Mouse (Mus musculus): ENCODE data around the gene Mpst. TPM values are rescaled to one million over a fixed set of nuclear protein-coding genes. Genes with fewer than 3 reads are reported as not detected.

Gene Mpst
- polyA plus RNA-seq, 1 experiment from 2014 or later, result 5.7 TPM

DNA sequence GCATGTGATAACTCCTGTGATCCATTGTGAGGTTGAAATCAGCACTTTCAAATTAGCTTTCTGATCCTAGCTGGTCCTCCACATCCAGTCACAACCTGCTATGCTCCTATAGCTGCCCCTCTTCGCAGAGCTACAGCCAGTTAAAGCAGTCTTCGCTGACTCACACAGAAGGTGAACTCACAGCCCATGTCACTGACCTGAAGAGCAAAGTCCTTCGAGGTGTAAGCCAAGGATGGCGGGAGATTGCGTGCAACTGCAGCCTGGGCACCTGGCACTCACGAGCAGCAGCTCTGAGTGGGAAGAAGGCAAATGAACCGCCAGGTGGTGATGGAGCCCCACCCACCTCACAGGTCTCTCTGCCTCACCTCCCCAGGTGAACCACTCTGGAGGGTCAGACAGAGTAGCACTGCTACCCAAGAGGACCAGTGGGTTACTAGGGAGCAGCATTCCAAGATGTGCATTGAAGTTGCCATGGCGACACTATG is 10.7 kb upstream of the Mpst start, which contains the start of gene Tex33:
TSS of gene Tex33 (minus strand) at position 435 of the 485 bp plus-strand sequence.
- Histone ChIP-seq H3K4me2 (replicated peaks; ENCODE audit: low read depth) (no peak within 1 kb of the TSS), H3K9ac (ENCODE audit: low read length) (no peak within 1 kb of the TSS), H3K27me3 (ENCODE audit: control insufficient read depth, insufficient read depth, low read length) (no peaks in the 10 kb centered on the region), H3K4me1 (replicated peaks; ENCODE audit: control insufficient read depth, insufficient read depth) (no peaks in the 10 kb centered on the region), H3K4me3 (ENCODE audit: low read depth, low read length) (no peak within 1 kb of the TSS), H3K27ac (replicated peaks) (no peak within 1 kb of the TSS), H3K36me3 (ENCODE audit: control insufficient read depth, insufficient read depth, low read length) (no peaks in the 10 kb centered on the region), H3K9me3 (ENCODE audit: control insufficient read depth, low read length) (no peaks in the 10 kb centered on the region)
- peak; percentile 22; the same call in 1 of the 2 replicates for ATAC-seq (ENCODE audit: low FRiP score, low TSS enrichment)
- no peak for TF ChIP-seq EP300 (optimal IDR thresholded peaks at IDR 0.05)
- TF ChIP-seq CTCF (IDR thresholded peaks at IDR 0.05; ENCODE audit: low read depth), result peak; percentile 31
- WGBS, result 70% methylated on average over 8 of the region's 8 CpGs
- DNase-seq (ENCODE audit: low spot score), result peak; percentile 27

DNA sequence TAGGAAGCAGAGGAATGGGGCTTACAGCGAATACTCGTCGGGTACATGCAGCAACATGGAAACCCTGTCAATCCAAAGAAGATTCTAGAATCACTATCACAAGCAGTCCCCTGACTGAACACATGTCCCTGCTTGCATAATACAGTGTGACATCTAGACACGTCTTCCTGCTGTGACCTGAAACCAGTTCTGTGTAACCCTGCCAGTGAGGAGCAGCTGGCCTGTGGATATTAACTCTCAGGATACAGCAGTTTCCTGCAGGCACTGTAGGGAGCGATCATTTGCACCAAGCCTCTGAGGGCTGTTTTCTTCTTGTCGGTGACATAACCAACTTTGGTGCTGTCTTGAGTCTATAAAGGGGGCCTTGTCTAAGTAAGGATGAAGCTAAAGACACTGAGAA is 4.9 kb upstream of the Mpst start:
- DNase-seq (ENCODE audit: low spot score), result no peak
- Histone ChIP-seq H3K9ac (ENCODE audit: low read length) (no peak overlapping the region), H3K4me2 (replicated peaks; ENCODE audit: low read depth) (no peak overlapping the region), H3K27ac (replicated peaks) (no peak overlapping the region), H3K36me3 (ENCODE audit: control insufficient read depth, insufficient read depth, low read length) (no peaks in the 10 kb centered on the region), H3K4me3 (ENCODE audit: low read depth, low read length) (no peak overlapping the region), H3K9me3 (ENCODE audit: control insufficient read depth, low read length) (no peaks in the 10 kb centered on the region), H3K4me1 (replicated peaks; ENCODE audit: control insufficient read depth, insufficient read depth) (peaks cover 19% of the 10 kb centered on the region), H3K27me3 (ENCODE audit: control insufficient read depth, insufficient read depth, low read length) (no peaks in the 10 kb centered on the region)
- TF ChIP-seq CTCF (IDR thresholded peaks at IDR 0.05; ENCODE audit: low read depth) (no peak), EP300 (optimal IDR thresholded peaks at IDR 0.05) (no peak)
- WGBS, result 56% methylated on average over 6 of the region's 6 CpGs
- no peak for ATAC-seq (ENCODE audit: low FRiP score, low TSS enrichment)

DNA sequence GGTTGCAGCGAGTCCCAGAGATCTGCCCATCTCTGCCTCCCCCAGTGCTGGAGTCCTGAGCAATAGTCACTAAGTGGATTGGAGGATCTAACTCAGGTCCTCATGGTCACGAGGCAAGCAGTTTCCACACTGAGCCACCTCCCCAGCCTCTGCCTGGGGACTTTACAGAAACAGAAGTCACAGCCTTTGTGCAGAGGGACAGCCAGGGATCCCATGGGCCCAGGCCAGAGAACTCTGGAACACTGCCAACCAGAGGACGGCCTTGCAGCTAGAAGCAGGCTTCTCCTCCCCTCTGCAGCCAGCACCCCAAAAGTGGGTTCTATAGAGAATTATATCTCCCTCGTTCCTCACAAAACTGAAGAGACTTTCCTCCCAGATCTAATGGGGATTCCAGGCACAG is 4.3 kb upstream of the Mpst start:
- no peaks in the 10 kb centered on the region for H3K9me3 ChIP-seq (ENCODE audit: control insufficient read depth, low read length)
- peak overlapping the region; percentile 27; the same call in 1 of the 2 replicates for H3K9ac ChIP-seq (ENCODE audit: low read length)
- peaks cover 19% of the 10 kb centered on the region for H3K4me1 ChIP-seq (replicated peaks; ENCODE audit: control insufficient read depth, insufficient read depth)
- WGBS, result 37% methylated on average over 4 of the region's 4 CpGs
- no peak for TF ChIP-seq EP300 (optimal IDR thresholded peaks at IDR 0.05)
- no peak for TF ChIP-seq CTCF (IDR thresholded peaks at IDR 0.05; ENCODE audit: low read depth)
- peak overlapping the region; percentile 66 for H3K27ac ChIP-seq (replicated peaks)
- H3K36me3 ChIP-seq (ENCODE audit: control insufficient read depth, insufficient read depth, low read length), result no peaks in the 10 kb centered on the region
- H3K27me3 ChIP-seq (ENCODE audit: control insufficient read depth, insufficient read depth, low read length), result no peaks in the 10 kb centered on the region
- no peak overlapping the region; the same call in 1 of the 2 replicates for H3K4me2 ChIP-seq (replicated peaks; ENCODE audit: low read depth)
- H3K4me3 ChIP-seq (ENCODE audit: low read depth, low read length), result no peak overlapping the region
- DNase-seq (ENCODE audit: low spot score) (peak; percentile 57), ATAC-seq (ENCODE audit: low FRiP score, low TSS enrichment) (no peak)

DNA sequence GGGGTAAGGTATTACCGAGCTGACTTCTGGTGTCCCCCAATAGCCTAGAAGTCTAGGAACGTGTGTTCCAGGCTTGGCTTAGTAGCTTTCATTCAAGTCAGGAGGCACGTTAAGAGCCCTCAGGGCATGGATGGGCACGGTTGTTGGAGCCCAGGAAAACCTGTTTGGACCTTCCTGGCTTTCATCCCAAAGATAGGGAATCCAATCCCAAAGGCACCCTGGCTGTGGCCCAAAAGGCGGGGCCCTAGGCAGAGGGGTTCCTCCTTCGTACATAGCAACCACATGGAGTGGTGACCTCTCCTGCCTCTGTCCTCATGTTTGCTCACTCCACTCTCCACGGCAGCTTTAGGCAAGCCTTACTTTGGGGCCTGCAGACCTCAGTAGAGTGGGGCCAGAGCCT is 3.8 kb upstream of the Mpst start:
- DNase-seq (ENCODE audit: low spot score) (peak; percentile 89), ATAC-seq (ENCODE audit: low FRiP score, low TSS enrichment) (peak; percentile 55)

DNA sequence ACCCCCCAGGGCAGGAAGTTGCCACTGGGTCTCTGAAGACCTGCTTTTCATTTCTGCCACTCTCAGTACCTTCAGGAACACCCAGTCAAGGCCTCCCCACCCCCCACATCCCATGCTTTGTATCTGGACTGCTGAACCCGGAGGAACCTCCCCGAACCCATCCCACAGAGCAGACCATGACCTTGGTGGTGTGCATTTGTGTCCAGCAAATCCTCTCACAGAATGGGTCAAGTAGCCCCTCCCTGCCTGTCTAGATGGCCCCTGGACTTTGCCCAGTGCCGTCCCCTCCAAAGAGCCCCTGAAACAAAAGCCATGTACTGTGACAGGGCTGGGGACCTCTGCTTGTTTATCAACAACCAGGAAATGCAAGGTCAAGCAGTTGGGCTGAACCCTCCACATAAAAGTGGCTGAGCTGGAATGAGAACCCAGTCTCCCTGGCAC is 2.9 kb upstream of the Mpst start:
- peak overlapping the region; percentile 3; the same call in 1 of the 2 replicates for H3K4me3 ChIP-seq (ENCODE audit: low read depth, low read length)
- H3K4me2 ChIP-seq (replicated peaks; ENCODE audit: low read depth), result peak overlapping the region; percentile 81
- peak; percentile 53 for DNase-seq (ENCODE audit: low spot score)
- H3K4me1 ChIP-seq (replicated peaks; ENCODE audit: control insufficient read depth, insufficient read depth), result peaks cover 19% of the 10 kb centered on the region
- TF ChIP-seq CTCF (IDR thresholded peaks at IDR 0.05; ENCODE audit: low read depth) (no peak), EP300 (optimal IDR thresholded peaks at IDR 0.05) (no peak)
- H3K36me3 ChIP-seq (ENCODE audit: control insufficient read depth, insufficient read depth, low read length), result no peaks in the 10 kb centered on the region
- peak overlapping the region; percentile 66 for H3K27ac ChIP-seq (replicated peaks)
- 26% methylated on average over 3 of the region's 3 CpGs for WGBS
- H3K9ac ChIP-seq (ENCODE audit: low read length), result peak overlapping the region; percentile 45
- H3K27me3 ChIP-seq (ENCODE audit: control insufficient read depth, insufficient read depth, low read length), result no peaks in the 10 kb centered on the region
- no peak for ATAC-seq (ENCODE audit: low FRiP score, low TSS enrichment)
- no peaks in the 10 kb centered on the region for H3K9me3 ChIP-seq (ENCODE audit: control insufficient read depth, low read length)

More for the DNA sequence above, 3.8 kb upstream of the Mpst start:
- H3K4me3 ChIP-seq (ENCODE audit: low read depth, low read length), result no peak overlapping the region
- H3K27ac ChIP-seq (replicated peaks), result peak overlapping the region; percentile 66
- peak overlapping the region; percentile 27; the same call in 1 of the 2 replicates for H3K9ac ChIP-seq (ENCODE audit: low read length)
- peak overlapping the region; percentile 81; the same call in 1 of the 2 replicates for H3K4me2 ChIP-seq (replicated peaks; ENCODE audit: low read depth)
- no peaks in the 10 kb centered on the region for H3K27me3 ChIP-seq (ENCODE audit: control insufficient read depth, insufficient read depth, low read length)
- peaks cover 19% of the 10 kb centered on the region for H3K4me1 ChIP-seq (replicated peaks; ENCODE audit: control insufficient read depth, insufficient read depth)
- H3K9me3 ChIP-seq (ENCODE audit: control insufficient read depth, low read length), result no peaks in the 10 kb centered on the region
- WGBS, result 54% methylated on average over 7 of the region's 7 CpGs
- no peaks in the 10 kb centered on the region for H3K36me3 ChIP-seq (ENCODE audit: control insufficient read depth, insufficient read depth, low read length)
- TF ChIP-seq EP300 (optimal IDR thresholded peaks at IDR 0.05), result no peak
- no peak for TF ChIP-seq CTCF (IDR thresholded peaks at IDR 0.05; ENCODE audit: low read depth)

DNA sequence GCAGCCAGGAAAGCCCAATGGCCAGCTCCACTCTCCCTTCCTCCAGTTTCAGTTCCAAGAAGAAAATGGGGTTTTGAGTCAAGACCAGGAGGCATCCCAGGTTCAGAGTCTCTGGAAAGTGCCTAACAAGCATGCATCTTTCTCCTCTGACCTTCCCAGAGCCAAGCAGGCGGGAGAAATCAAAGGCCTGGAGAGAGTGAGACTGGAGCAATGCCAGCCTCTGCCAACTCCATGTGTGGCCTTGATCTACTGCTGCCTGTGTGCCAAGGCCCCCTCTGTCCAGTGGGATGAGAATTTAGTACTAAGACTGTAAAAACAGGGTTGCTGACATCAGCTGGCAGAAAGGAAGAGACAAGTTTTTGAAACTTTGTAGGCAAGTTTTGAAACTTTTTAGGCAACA is 2.3 kb upstream of the Mpst start:
- H3K4me1 ChIP-seq (replicated peaks; ENCODE audit: control insufficient read depth, insufficient read depth), result peaks cover 21% of the 10 kb centered on the region
- 0 out of 2 replicates have a peak overlapping the region, but pooled peaks have one; percentile 10 for H3K4me3 ChIP-seq (ENCODE audit: low read depth, low read length)
- ATAC-seq (ENCODE audit: low FRiP score, low TSS enrichment) (no peak), DNase-seq (ENCODE audit: low spot score) (peak; percentile 57)
- 5% methylated on average over 1 of the region's 1 CpGs for WGBS
- TF ChIP-seq EP300 (optimal IDR thresholded peaks at IDR 0.05), result no peak
- no peak for TF ChIP-seq CTCF (IDR thresholded peaks at IDR 0.05; ENCODE audit: low read depth)
- peak overlapping the region; percentile 66 for H3K27ac ChIP-seq (replicated peaks)
- H3K9me3 ChIP-seq (ENCODE audit: control insufficient read depth, low read length), result no peaks in the 10 kb centered on the region
- no peaks in the 10 kb centered on the region for H3K36me3 ChIP-seq (ENCODE audit: control insufficient read depth, insufficient read depth, low read length)
- peak overlapping the region; percentile 81 for H3K4me2 ChIP-seq (replicated peaks; ENCODE audit: low read depth)
- no peaks in the 10 kb centered on the region for H3K27me3 ChIP-seq (ENCODE audit: control insufficient read depth, insufficient read depth, low read length)
- peak overlapping the region; percentile 45; the same call in 1 of the 2 replicates for H3K9ac ChIP-seq (ENCODE audit: low read length)
